Mouse (Mus musculus) embryonic facial prominence, embryonic 11.5 days (tissue): ENCODE measurements around the gene Znrf2. TPM values are rescaled to one million over a fixed set of nuclear protein-coding genes. Genes with fewer than 3 reads are reported as not detected.

Experiments used
- ATAC-seq: fragments of 200-750 bp; cut with Nextera tagmentation; replicated peaks from 2 replicates; pipeline ENCODE4 v1.8.0; 2017; ENCODE audit warnings: low read depth; ENCODE audit not compliant: insufficient number of reproducible peaks, low FRiP score, low TSS enrichment
- DNase-seq: peaks from one replicate; pipeline ENCODE4 v3.0.0-alpha.2; 2015; ENCODE audit warnings: low spot score
- H3K27ac ChIP-seq: fragments of 300-500 bp; sonication (generic); replicated peaks from 2 replicates; pipeline ENCODE4 v1.5.1; 2014; ENCODE audit warnings: mild to moderate bottlenecking, low read depth, low read length, control low read depth
- H3K27me3 ChIP-seq: fragments of 300-500 bp; sonication (generic); 2 replicates; pipeline ENCODE4 v1.6.1; 2014; ENCODE audit warnings: mild to moderate bottlenecking, low read length, moderate library complexity, mixed read lengths; ENCODE audit not compliant: control insufficient read depth, insufficient read depth
- H3K36me3 ChIP-seq: fragments of 300-500 bp; sonication (generic); replicated peaks from 2 replicates; pipeline ENCODE4 v1.6.1; 2014; ENCODE audit warnings: low read depth, mild to moderate bottlenecking, low read length, moderate library complexity, mixed read lengths; ENCODE audit not compliant: control insufficient read depth, insufficient read depth
- H3K4me1 ChIP-seq: fragments of 300-500 bp; sonication (generic); 2 replicates; pipeline ENCODE4 v1.6.1; 2014; ENCODE audit warnings: low read length, mixed read lengths; ENCODE audit not compliant: control insufficient read depth, insufficient read depth
- H3K4me2 ChIP-seq: fragments of 300-500 bp; sonication (generic); 2 replicates; pipeline ENCODE4 v1.6.1; 2014; ENCODE audit warnings: low read depth, mild to moderate bottlenecking, control low read depth, low read length, moderate library complexity
- H3K4me3 ChIP-seq: fragments of 300-500 bp; sonication (generic); 2 replicates; pipeline ENCODE4 v1.5.1; 2014; ENCODE audit warnings: low read depth, low read length, control low read depth
- H3K9ac ChIP-seq: fragments of 300-500 bp; sonication (generic); replicated peaks from 2 replicates; pipeline ENCODE4 v1.6.1; 2014; ENCODE audit warnings: mild to moderate bottlenecking, control low read depth, low read length
- H3K9me3 ChIP-seq: fragments of 300-500 bp; sonication (generic); replicated peaks from 2 replicates; pipeline ENCODE4 v1.6.1; 2016; ENCODE audit warnings: mild to moderate bottlenecking, low read length, inconsistent platforms, mixed read lengths; ENCODE audit not compliant: control insufficient read depth
- WGBS: fragments of 180-500 bp; shearing (Covaris S2); extraction: QIAGEN DNeasy Blood & Tissue Kit; methylation state at CpG from one replicate; pipeline ENCODE4 v1.1.7; 2014; 5-methylcytosine and 5-hydroxymethylcytosine counted together
- polyA plus RNA-seq: library from polyadenylated mRNA; unstranded; fragments of >200 nt; fragmentation: Nextera tagmentation; extraction: Ambion mirVana; gene quantifications from 2 replicates; pipeline ENCODE4 v1.2.1, GENCODE M21; 2014

The Znrf2 gene
- polyA plus RNA-seq, 1 experiment from 2014 or later: 2.3 TPM

GRCm38 (mm10) chr6:54860180-54860579, 43.5 kb downstream of the Znrf2 start:
- Histone ChIP-seq H3K4me2 (no peak overlapping the region), H3K4me1 (no peaks in the 10 kb centered on the region), H3K4me3 (no peak overlapping the region), H3K9ac (no peak overlapping the region), H3K9me3 (no peaks in the 10 kb centered on the region), H3K27me3 (no peaks in the 10 kb centered on the region), H3K27ac (no peak overlapping the region), H3K36me3 (no peaks in the 10 kb centered on the region)
- no peak for DNase-seq
- no peak for ATAC-seq

GRCm38 (mm10) chr6:54866731-54867410, 50.2 kb downstream of the Znrf2 start:
- Histone ChIP-seq H3K27ac (no peak overlapping the region), H3K4me2 (no peak overlapping the region)
- no peak for ATAC-seq

GRCm38 (mm10) chr6:54867411-54867745, 50.7 kb downstream of the Znrf2 start:
- Histone ChIP-seq H3K4me2 (no peak overlapping the region), H3K9ac (no peak overlapping the region), H3K27ac (no peak overlapping the region), H3K36me3 (no peaks in the 10 kb centered on the region), H3K4me3 (no peak overlapping the region), H3K4me1 (no peaks in the 10 kb centered on the region), H3K27me3 (no peaks in the 10 kb centered on the region), H3K9me3 (no peaks in the 10 kb centered on the region)
- ATAC-seq (no peak), DNase-seq (no peak)
- 65% methylated on average over 4 of the region's 4 CpGs for WGBS

More at GRCm38 (mm10) chr6:54866731-54867410, 50.2 kb downstream of the Znrf2 start:
- 87% methylated on average over 5 of the region's 5 CpGs for WGBS
- H3K36me3 ChIP-seq: no peaks in the 10 kb centered on the region
- no peak overlapping the region for H3K4me3 ChIP-seq
- DNase-seq: no peak
- no peaks in the 10 kb centered on the region for H3K9me3 ChIP-seq
- H3K9ac ChIP-seq: no peak overlapping the region
- H3K4me1 ChIP-seq: no peaks in the 10 kb centered on the region
- no peaks in the 10 kb centered on the region for H3K27me3 ChIP-seq

GRCm38 (mm10) chr6:54873029-54873428, 56.3 kb downstream of the Znrf2 start:
- H3K9ac ChIP-seq: no peak overlapping the region
- no peak overlapping the region for H3K4me3 ChIP-seq
- no peaks in the 10 kb centered on the region for H3K36me3 ChIP-seq
- H3K4me2 ChIP-seq: no peak overlapping the region
- DNase-seq (no peak), ATAC-seq (no peak)
- no peaks in the 10 kb centered on the region for H3K9me3 ChIP-seq
- WGBS: 78% methylated on average over 5 of the region's 5 CpGs
- no peaks in the 10 kb centered on the region for H3K4me1 ChIP-seq
- H3K27ac ChIP-seq: no peak overlapping the region
- H3K27me3 ChIP-seq: no peaks in the 10 kb centered on the region

- DNase-seq: no peak
- no peaks in the 10 kb centered on the region for H3K9me3 ChIP-seq
- WGBS: 38% methylated on average over 5 of the region's 5 CpGs
- H3K9ac ChIP-seq: no peak overlapping the region
- H3K4me3 ChIP-seq: no peak overlapping the region
- H3K27ac ChIP-seq: no peak overlapping the region
- no peak overlapping the region for H3K4me2 ChIP-seq
- no peaks in the 10 kb centered on the region for H3K36me3 ChIP-seq
- ATAC-seq: no peak
- no peaks in the 10 kb centered on the region for H3K27me3 ChIP-seq
- no peaks in the 10 kb centered on the region for H3K4me1 ChIP-seq
Observed at GRCm38 (mm10) chr6:54876782-54877181, 60.1 kb downstream of the Znrf2 start.

GRCm38 (mm10) chr6:54877651-54878050, 60.9 kb downstream of the Znrf2 start:
- no peak overlapping the region for H3K4me3 ChIP-seq
- WGBS: 93% methylated on average over 3 of the region's 3 CpGs
- no peaks in the 10 kb centered on the region for H3K4me1 ChIP-seq
- no peaks in the 10 kb centered on the region for H3K27me3 ChIP-seq
- ATAC-seq: no peak
- no peak overlapping the region for H3K9ac ChIP-seq
- H3K27ac ChIP-seq: no peak overlapping the region
- no peaks in the 10 kb centered on the region for H3K36me3 ChIP-seq
- H3K9me3 ChIP-seq: no peaks in the 10 kb centered on the region
- H3K4me2 ChIP-seq: no peak overlapping the region
- no peak for DNase-seq

GRCm38 (mm10) chr6:54878546-54878945, 61.8 kb downstream of the Znrf2 start:
- Histone ChIP-seq H3K4me3 (no peak overlapping the region), H3K4me1 (no peaks in the 10 kb centered on the region), H3K9me3 (no peaks in the 10 kb centered on the region), H3K27ac (no peak overlapping the region), H3K4me2 (no peak overlapping the region), H3K36me3 (no peaks in the 10 kb centered on the region), H3K27me3 (no peaks in the 10 kb centered on the region), H3K9ac (no peak overlapping the region)
- ATAC-seq: no peak
- no peak for DNase-seq

GRCm38 (mm10) chr6:54880086-54880485, 63.4 kb downstream of the Znrf2 start:
- Histone ChIP-seq H3K27me3 (no peaks in the 10 kb centered on the region), H3K9me3 (no peaks in the 10 kb centered on the region), H3K4me2 (no peak overlapping the region), H3K4me1 (no peaks in the 10 kb centered on the region), H3K36me3 (no peaks in the 10 kb centered on the region), H3K4me3 (no peak overlapping the region), H3K27ac (no peak overlapping the region), H3K9ac (no peak overlapping the region)
- WGBS: 92% methylated on average over 4 of the region's 4 CpGs
- DNase-seq (no peak), ATAC-seq (no peak)
